In genomic region chr14:57865256-57865655, GRCm38 (mm10) we compare ENCODE assay signal across 23 mouse cellular contexts. TPM values are rescaled to one million over a fixed set of nuclear protein-coding genes. Genes with fewer than 3 reads are reported as not detected.
A peak's percentile ranks its signal among the peaks of the same experiment; 100 is the strongest.
DNase-seq lines count a peak whose midpoint lies in the region; ATAC-seq and TF ChIP-seq lines count a peak whose summit lies in the region.
"Had no signal": no experiment of that assay in that cellular context is flagged by ENCODE, and none has a peak within 500 bp of the region (broad histone marks: within the 10 kb centered on the region; RNA-seq: fewer than 3 reads in every experiment).

No protein-coding gene starts in this region.

- ATAC-seq in CD4-positive, CD25-positive, alpha-beta regulatory T cell, adult 4 months = peak; percentile 90
- peak; percentile 90 for ATAC-seq in inflammation-experienced regulatory T-cells, adult 6 months
- peak; percentile 36; the same call in 1 of the 2 replicates for ATAC-seq in neutrophil, adult 5-6 weeks (ENCODE audit: extremely low read depth, insufficient number of reproducible peaks, low FRiP score, poor library complexity, severe bottlenecking)
- ATAC-seq: forebrain, postnatal 0 days; Patski had no signal

- no peaks in the 10 kb centered on the region; the same call in 1 of the 2 replicates for H3K4me1 ChIP-seq in spleen, adult 2 months (ENCODE audit: control insufficient read depth, insufficient read depth, insufficient read length)
- no peaks in the 10 kb centered on the region for H3K4me1 ChIP-seq in kidney, adult 2 months (ENCODE audit: control insufficient read depth, insufficient read depth, low read length)
- H3K4me1 ChIP-seq: embryonic facial prominence, embryonic 12.5 days; forebrain, embryonic 12.5 days; heart, embryonic 15.5 days; hindbrain, embryonic 10.5 days had no signal

- intact Hi-C loops in heart, postnatal 25 days (cut with DNase I) = loop anchor here (2.0 kb wide), 1 partner anchor 14 kb away; no protein-coding TSS in a partner anchor

- WGBS in spleen, adult 2 months = 46% methylated on average over 3 of the region's 3 CpGs
- 74% methylated on average over 3 of the region's 3 CpGs for WGBS in kidney, adult 2 months

- no peak for TF ChIP-seq POLR2A in spleen, adult 2 months (IDR thresholded peaks at IDR 0.05; ENCODE audit: low read depth, low read length)
- TF ChIP-seq POLR2A in kidney, adult 2 months (IDR thresholded peaks at IDR 0.05; ENCODE audit: low read depth, low read length) = no peak

- peak in 1 of 2 experiments; percentile 19 for DNase-seq in spleen, adult 2 months (ENCODE audit: low read depth in 1 of 2, low spot score in 2 of 2)
- DNase-seq in spleen, postnatal 14 days (ENCODE audit: low spot score in 2 of 2) = no peak
- no peak for DNase-seq in left cerebral cortex, adult 18-20 months (ENCODE audit: low spot score in 2 of 2)
- DNase-seq in heart, postnatal 25 days (ENCODE audit: low spot score) = no peak
- DNase-seq in kidney, adult 2 months = no peak
- DNase-seq: adrenal gland, postnatal 10 days; cerebellum, adult 11 months; cerebellum, adult 8-10 months; cerebellum, postnatal 14 days; forebrain, postnatal 0 days; gastrocnemius, postnatal 14 days; heart, adult 2 months; heart, postnatal 14 days had no signal

- no peak for TF ChIP-seq CTCF in spleen, adult 2 months (IDR thresholded peaks at IDR 0.05; ENCODE audit: extremely low read depth, insufficient read depth, insufficient read length, insufficient replicate concordance)
- no peak for TF ChIP-seq CTCF in kidney, adult 2 months (conservative IDR thresholded peaks at IDR 0.05; ENCODE audit: insufficient read depth, insufficient read length, low read depth, low read length)

- no peaks in the 10 kb centered on the region for H3K27me3 ChIP-seq in spleen, adult 2 months (ENCODE audit: control insufficient read depth, insufficient read depth, low read length)
- no peaks in the 10 kb centered on the region for H3K27me3 ChIP-seq in kidney, adult 2 months (replicated peaks; ENCODE audit: control insufficient read depth, insufficient read depth, low read length)
- H3K27me3 ChIP-seq: embryonic facial prominence, embryonic 12.5 days; forebrain, embryonic 12.5 days; heart, embryonic 15.5 days; Patski had no signal

- peaks cover 3% of the 10 kb centered on the region; the same call in 1 of the 2 replicates for H3K36me3 ChIP-seq in spleen, adult 2 months (ENCODE audit: control insufficient read depth, insufficient read depth, low read length)
- no peaks in the 10 kb centered on the region; the same call in 1 of the 2 replicates for H3K36me3 ChIP-seq in kidney, adult 2 months (ENCODE audit: control insufficient read depth, insufficient read depth, low read length)

- H3K27ac ChIP-seq in spleen, adult 2 months (ENCODE audit: insufficient read depth, low read length) = peak overlapping the region; percentile 27; the same call in 1 of the 2 replicates
- H3K27ac ChIP-seq in kidney, adult 2 months (ENCODE audit: insufficient read depth, low read depth, low read length) = no peak overlapping the region
- H3K27ac ChIP-seq: embryonic facial prominence, embryonic 12.5 days; forebrain, embryonic 12.5 days; heart, adult 2 months; heart, embryonic 15.5 days; hindbrain, embryonic 10.5 days; hindbrain, embryonic 14.5 days had no signal

- no peak overlapping the region for H3K4me3 ChIP-seq in spleen, adult 2 months (ENCODE audit: extremely low read depth, insufficient read depth, insufficient read length)
- no peak overlapping the region for H3K4me3 ChIP-seq in kidney, adult 2 months (ENCODE audit: insufficient read depth, low read depth, low read length)
- H3K4me3 ChIP-seq: embryonic facial prominence, embryonic 12.5 days; forebrain, embryonic 12.5 days; heart, adult 2 months; heart, embryonic 15.5 days; hindbrain, embryonic 10.5 days had no signal

RNA-seq across cellular contexts. Expression of gene Zdhhc20, which starts 24.8 kb away (rescaled TPM):
- 4.3 and 5.1 TPM in 2 replicates for polyA plus RNA-seq in spleen, adult 2 months (2012; rRNA removed)
- polyA plus RNA-seq in CD4-positive, CD25-positive, alpha-beta regulatory T cell, adult 4 months (2017; shearing (Covaris generic)) = 100 to 1,000 TPM; 212 to 215 TPM
- 100 to 1,000 TPM; 173 to 226 (median 184) TPM for polyA plus RNA-seq in inflammation-experienced regulatory T-cells, adult 6 months (2017; shearing (Covaris generic))
- 86.4 and 94.2 TPM in 2 replicates for total RNA-seq in neutrophil, adult 5-6 weeks (2017)
- 10 to 100 TPM; 34.7 to 38.0 TPM for total RNA-seq in left cerebral cortex, adult 18-20 months (2021)
- 10 to 100 TPM in 1 of 2 experiments, 1 to 10 TPM in 1; 6.9 to 10.9 TPM for total RNA-seq in heart, postnatal 25 days (2021)
- 2.6 and 3.7 TPM in 2 replicates for polyA plus RNA-seq in kidney, adult 2 months (2012; rRNA removed)

RNA-seq across cellular contexts. Expression of gene Mrpl57, which starts 39.2 kb away (rescaled TPM):
- polyA plus RNA-seq in spleen, adult 2 months (2012; rRNA removed) = 33.4 and 41.8 TPM in 2 replicates
- polyA plus RNA-seq in CD4-positive, CD25-positive, alpha-beta regulatory T cell, adult 4 months (2017; shearing (Covaris generic)) = 10 to 100 TPM; 74.0 to 89.4 TPM
- polyA plus RNA-seq in inflammation-experienced regulatory T-cells, adult 6 months (2017; shearing (Covaris generic)) = 100 to 1,000 TPM in 2 of 3 experiments, 10 to 100 TPM in 1; 88.4 to 144 (median 106) TPM
- 15.6 and 19.2 TPM in 2 replicates for total RNA-seq in neutrophil, adult 5-6 weeks (2017)
- 10 to 100 TPM; 50.5 to 61.8 TPM for total RNA-seq in left cerebral cortex, adult 18-20 months (2021)
- total RNA-seq in heart, postnatal 25 days (2021) = 10 to 100 TPM; 61.4 to 69.0 TPM
- polyA plus RNA-seq in kidney, adult 2 months (2012; rRNA removed) = 72.7 and 81.0 TPM in 2 replicates

RNA-seq across cellular contexts. Expression of gene Ska3, which starts 39.3 kb away (rescaled TPM):
- 0.84 and 0.85 TPM in 2 replicates for polyA plus RNA-seq in spleen, adult 2 months (2012; rRNA removed)
- polyA plus RNA-seq in CD4-positive, CD25-positive, alpha-beta regulatory T cell, adult 4 months (2017; shearing (Covaris generic)) = 1 to 10 TPM; 1.7 to 4.1 TPM
- 10 to 100 TPM in 1 of 3 experiments, 1 to 10 TPM in 2; 2.4 to 22.5 (median 3.3) TPM for polyA plus RNA-seq in inflammation-experienced regulatory T-cells, adult 6 months (2017; shearing (Covaris generic))
- 0.61 TPM in 1 of 2 replicates, not detected in the other for total RNA-seq in neutrophil, adult 5-6 weeks (2017)
- under 1 TPM; 0.37 to 0.42 TPM for total RNA-seq in left cerebral cortex, adult 18-20 months (2021)
- under 1 TPM; 0.17 to 0.39 TPM for total RNA-seq in heart, postnatal 25 days (2021)
- 0.09 and 0.15 TPM in 2 replicates for polyA plus RNA-seq in kidney, adult 2 months (2012; rRNA removed)
- total RNA-seq: gastrocnemius, adult 18-20 months had no signal

Comparison
In these comparisons a context has a peak if more than half of its experiments do, and no peak if none do; other contexts are left out.
1. ATAC-seq: peak in every context shown above with its lines; median percentile 90 in CD4-positive, CD25-positive, alpha-beta regulatory T cell, adult 4 months; 90 in inflammation-experienced regulatory T-cells, adult 6 months; 36 in neutrophil, adult 5-6 weeks.
2. RNA of gene Zdhhc20, which starts 24.8 kb away (polyA plus RNA-seq): 212 to 215 TPM in CD4-positive, CD25-positive, alpha-beta regulatory T cell, adult 4 months and 173 to 226 TPM in inflammation-experienced regulatory T-cells, adult 6 months; 4.3 to 5.1 TPM in spleen, adult 2 months and 2.6 to 3.7 TPM in kidney, adult 2 months; every median in the first group is over 10 times any median in the second.